Mouse (Mus musculus): ENCODE data around the gene Ndrg3. TPM values are rescaled to one million over a fixed set of nuclear protein-coding genes. Genes with fewer than 3 reads are reported as not detected.

Ndrg3 gene
- 90.3 and 95.0 TPM in 2 replicates for polyA plus RNA-seq (2015; fragmentation: Nextera tagmentation; extraction: Ambion mirVana)

- no peaks in the 10 kb centered on the region for H3K9me3 ChIP-seq
- WGBS = under 1% methylated on average over 66 of the region's 66 CpGs
- peak within 1 kb of the TSS; percentile 89 for H3K27ac ChIP-seq
- H3K9ac ChIP-seq = peak within 1 kb of the TSS; percentile 96
- no peaks in the 10 kb centered on the region; the same call in 1 of the 2 replicates for H3K36me3 ChIP-seq
- peak; percentile 97 for ATAC-seq (ENCODE audit: low FRiP score)
- H3K4me3 ChIP-seq = peak within 1 kb of the TSS; percentile 90
- peak within 1 kb of the TSS; percentile 91 for H3K4me2 ChIP-seq
- H3K27me3 ChIP-seq = no peaks in the 10 kb centered on the region
- H3K4me1 ChIP-seq (replicated peaks) = peaks cover 20% of the 10 kb centered on the region
These were observed at the start of gene Ndrg3 for GRCm38 (mm10) chr2:156991470-156992319. Gene Ndrg3, minus strand, starts transcription at chr2:156992056.

- ATAC-seq (ENCODE audit: low FRiP score) = no peak
- no peak overlapping the region for H3K4me3 ChIP-seq
- H3K4me2 ChIP-seq = no peak overlapping the region
- peaks cover 19% of the 10 kb centered on the region for H3K4me1 ChIP-seq (replicated peaks)
- no peaks in the 10 kb centered on the region for H3K27me3 ChIP-seq
- H3K9ac ChIP-seq = no peak overlapping the region
- peaks cover 82% of the 10 kb centered on the region for H3K36me3 ChIP-seq
- 92% methylated on average over 7 of the region's 7 CpGs for WGBS
- no peak overlapping the region for H3K27ac ChIP-seq
- 0 out of 2 replicates have a peak, but pooled peaks cover 6% of the 10 kb centered on the region for H3K9me3 ChIP-seq
These were observed 49.6 kb upstream of the Ndrg3 start for GRCm38 (mm10) chr2:157041421-157041820.

DNA sequence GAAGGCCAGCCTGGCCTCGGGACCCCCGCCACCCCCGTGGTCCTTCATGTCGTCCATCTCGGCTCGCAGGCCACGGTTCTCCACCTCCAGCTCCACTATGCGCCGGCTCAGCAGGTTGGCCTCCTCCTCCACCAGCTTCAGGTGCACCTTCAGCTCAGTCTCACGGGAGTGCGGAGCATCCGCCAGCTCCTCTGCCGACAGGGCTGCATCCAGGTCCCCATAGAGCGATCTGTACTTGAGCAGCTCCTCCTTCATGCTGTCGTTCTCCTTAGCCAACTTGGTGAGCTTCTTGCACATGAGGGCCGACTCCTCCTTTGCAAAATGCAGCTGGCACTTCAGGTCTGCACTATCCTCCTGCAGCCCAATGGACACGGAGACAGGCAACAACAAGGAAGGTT, 48.8 kb upstream of the Ndrg3 start:
- H3K9ac ChIP-seq = no peak overlapping the region
- ATAC-seq (ENCODE audit: low FRiP score) = no peak
- no peak overlapping the region for H3K4me3 ChIP-seq
- H3K27me3 ChIP-seq = no peaks in the 10 kb centered on the region
- peaks cover 19% of the 10 kb centered on the region for H3K4me1 ChIP-seq (replicated peaks)
- 84% methylated on average over 17 of the region's 17 CpGs for WGBS
- 0 out of 2 replicates have a peak, but pooled peaks cover 6% of the 10 kb centered on the region for H3K9me3 ChIP-seq
- peak overlapping the region; percentile 60 for H3K27ac ChIP-seq
- peaks cover 80% of the 10 kb centered on the region for H3K36me3 ChIP-seq
- no peak overlapping the region for H3K4me2 ChIP-seq

DNA sequence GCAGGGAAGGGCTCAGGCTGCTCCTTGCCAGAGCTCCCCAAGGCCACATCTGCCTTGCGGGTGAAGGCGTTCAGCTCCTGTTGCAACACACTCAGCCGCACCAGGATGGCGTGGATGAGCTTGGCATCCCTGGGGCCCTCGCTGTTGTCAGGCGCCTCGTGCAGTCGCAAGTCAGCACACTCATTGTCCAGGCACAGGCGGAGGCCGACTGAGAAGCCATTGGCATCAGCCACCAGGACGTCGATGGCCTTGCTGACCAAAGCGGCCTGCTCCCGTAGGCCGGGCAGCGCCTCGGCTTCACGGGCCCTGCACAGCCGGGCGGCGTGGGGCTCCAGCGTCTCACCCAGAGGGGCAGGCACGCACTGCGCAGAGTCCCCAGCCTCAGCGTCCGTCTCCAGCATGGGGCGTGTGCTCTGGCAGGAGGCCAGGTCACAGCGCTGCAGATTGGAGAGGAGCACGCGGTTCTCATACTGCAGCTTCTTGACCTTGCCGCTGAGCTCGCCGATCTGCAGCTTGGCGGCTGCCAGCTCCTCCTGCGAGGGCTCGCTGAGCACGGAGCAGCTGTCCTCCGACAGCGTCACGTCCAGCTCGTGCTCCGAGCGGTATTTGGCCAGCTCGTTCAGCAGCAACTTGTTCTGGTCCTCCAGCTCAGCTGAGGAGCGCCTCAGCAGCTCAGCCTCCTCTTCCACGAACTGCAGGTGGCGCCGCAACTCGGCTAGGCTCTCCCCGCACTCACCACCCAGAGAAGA, 48.2 kb upstream of the Ndrg3 start:
- Histone ChIP-seq H3K4me1 (replicated peaks) (peaks cover 19% of the 10 kb centered on the region), H3K4me3 (no peak overlapping the region), H3K27ac (peak overlapping the region; percentile 60), H3K36me3 (peaks cover 80% of the 10 kb centered on the region), H3K4me2 (no peak overlapping the region), H3K9me3 (0 out of 2 replicates have a peak, but pooled peaks cover 6% of the 10 kb centered on the region), H3K9ac (no peak overlapping the region), H3K27me3 (no peaks in the 10 kb centered on the region)
- WGBS = 81% methylated on average over 50 of the region's 50 CpGs
- peak; percentile 53 for ATAC-seq (ENCODE audit: low FRiP score)

DNA sequence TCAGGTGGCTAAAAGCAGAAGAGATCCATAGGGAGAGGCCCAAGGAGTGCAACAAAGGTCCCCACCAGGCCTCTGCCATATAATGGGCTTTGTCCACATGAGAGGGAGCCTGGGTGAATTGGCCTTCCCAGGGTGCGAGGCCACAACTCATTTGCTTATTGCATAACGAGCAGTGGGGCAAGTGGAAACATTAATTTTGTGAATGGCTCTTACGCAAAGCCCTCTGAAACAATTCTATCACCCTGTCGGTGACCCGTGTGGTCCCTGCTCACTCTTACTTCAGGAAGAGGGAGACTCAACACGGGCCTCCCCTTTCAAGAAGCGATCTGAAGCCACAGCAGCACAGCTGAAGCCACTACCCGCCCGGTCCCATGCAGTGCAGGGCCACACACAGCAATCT, 45.4 kb upstream of the Ndrg3 start:
- peaks cover 13% of the 10 kb centered on the region for H3K4me1 ChIP-seq (replicated peaks)
- no peaks in the 10 kb centered on the region for H3K27me3 ChIP-seq
- WGBS = 78% methylated on average over 9 of the region's 9 CpGs
- no peak for ATAC-seq (ENCODE audit: low FRiP score)
- H3K4me3 ChIP-seq = no peak overlapping the region
- H3K9ac ChIP-seq = 0 out of 2 replicates have a peak overlapping the region, but pooled peaks have one; percentile 13
- no peak overlapping the region for H3K4me2 ChIP-seq
- H3K9me3 ChIP-seq = no peaks in the 10 kb centered on the region
- H3K27ac ChIP-seq = peak overlapping the region; percentile 9; the same call in 1 of the 2 replicates
- peaks cover 90% of the 10 kb centered on the region for H3K36me3 ChIP-seq

DNA sequence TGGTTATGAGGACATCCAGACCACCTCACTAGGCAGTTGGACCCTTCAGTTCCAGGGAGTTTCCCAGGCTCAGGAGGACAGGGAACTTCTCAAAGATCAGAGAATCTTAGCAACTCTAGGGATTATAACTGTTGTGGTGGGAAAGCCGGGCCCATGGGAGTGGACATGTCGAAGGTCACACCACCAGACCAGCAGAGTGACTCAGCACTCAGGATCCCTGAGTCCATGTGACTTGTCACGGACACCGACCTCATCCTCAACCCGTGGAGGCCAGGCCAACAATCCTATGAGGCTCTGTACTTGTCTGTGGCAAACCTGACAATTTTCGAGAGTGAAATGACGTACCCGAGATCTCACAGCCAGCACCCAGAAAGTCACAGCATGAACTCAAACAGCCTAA, 44.5 kb upstream of the Ndrg3 start:
- Histone ChIP-seq H3K9ac (no peak overlapping the region), H3K9me3 (no peaks in the 10 kb centered on the region), H3K27ac (no peak overlapping the region), H3K36me3 (peaks cover 91% of the 10 kb centered on the region), H3K4me3 (no peak overlapping the region), H3K4me2 (no peak overlapping the region), H3K27me3 (no peaks in the 10 kb centered on the region), H3K4me1 (replicated peaks) (peaks cover 13% of the 10 kb centered on the region)
- no peak for ATAC-seq (ENCODE audit: low FRiP score)
- 93% methylated on average over 8 of the region's 8 CpGs for WGBS

- H3K4me3 ChIP-seq = no peak overlapping the region
- peaks cover 91% of the 10 kb centered on the region for H3K36me3 ChIP-seq
- ATAC-seq (ENCODE audit: low FRiP score) = no peak
- H3K4me2 ChIP-seq = no peak overlapping the region
- H3K9me3 ChIP-seq = no peaks in the 10 kb centered on the region
- H3K9ac ChIP-seq = no peak overlapping the region
- H3K27me3 ChIP-seq = no peaks in the 10 kb centered on the region
- 93% methylated on average over 7 of the region's 7 CpGs for WGBS
- H3K4me1 ChIP-seq (replicated peaks) = peaks cover 6% of the 10 kb centered on the region
- H3K27ac ChIP-seq = no peak overlapping the region
These were observed 43.5 kb upstream of the Ndrg3 start for GRCm38 (mm10) chr2:157035371-157035770.

DNA sequence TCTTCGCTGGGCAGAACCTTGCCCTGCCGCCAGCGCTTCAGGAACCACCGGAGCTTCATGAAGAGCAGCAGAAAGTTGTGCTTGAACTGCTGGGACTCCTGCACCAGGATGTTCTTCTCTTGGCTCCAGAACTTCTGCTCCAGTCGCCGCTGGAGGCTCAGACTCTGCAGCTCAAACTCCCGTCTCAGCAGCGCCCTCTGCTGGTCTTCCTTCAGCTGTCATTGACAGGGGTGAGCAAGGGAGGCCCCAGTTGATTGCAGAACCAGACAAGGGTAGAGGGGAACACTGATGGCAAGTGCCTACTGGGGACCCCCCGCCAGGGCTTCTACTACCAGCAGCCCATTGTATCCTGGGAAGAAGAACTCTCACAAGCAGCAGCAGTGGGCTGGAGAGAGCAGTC, 38.9 kb upstream of the Ndrg3 start:
- H3K4me1 ChIP-seq (replicated peaks) = no peaks in the 10 kb centered on the region
- no peak overlapping the region for H3K4me2 ChIP-seq
- H3K9me3 ChIP-seq = no peaks in the 10 kb centered on the region; the same call in 1 of the 2 replicates
- no peak overlapping the region for H3K27ac ChIP-seq
- no peaks in the 10 kb centered on the region for H3K27me3 ChIP-seq
- ATAC-seq (ENCODE audit: low FRiP score) = no peak
- H3K9ac ChIP-seq = no peak overlapping the region
- H3K4me3 ChIP-seq = no peak overlapping the region
- WGBS = 44% methylated on average over 9 of the region's 9 CpGs
- H3K36me3 ChIP-seq = peaks cover 93% of the 10 kb centered on the region

DNA sequence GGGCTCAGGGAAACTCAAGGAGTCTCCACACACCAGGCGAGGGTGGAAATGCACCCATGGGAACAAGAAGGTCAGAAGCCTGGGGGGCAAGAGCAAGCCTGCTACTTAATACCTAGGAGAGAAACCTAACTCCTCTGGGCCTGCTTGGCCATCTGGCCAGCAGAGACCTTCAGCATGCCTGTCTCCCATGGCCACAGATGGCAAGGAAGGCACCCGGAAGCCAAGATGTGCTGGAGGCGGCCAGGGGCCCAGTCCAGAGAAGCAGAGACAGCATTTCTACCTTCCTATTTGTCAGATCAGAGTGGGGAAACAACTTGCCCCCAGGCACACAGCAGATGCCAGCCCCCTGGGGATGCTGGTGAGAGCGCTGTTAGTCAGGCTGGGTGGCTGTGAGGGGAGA, 36.4 kb upstream of the Ndrg3 start:
- 92% methylated on average over 4 of the region's 4 CpGs for WGBS

DNA sequence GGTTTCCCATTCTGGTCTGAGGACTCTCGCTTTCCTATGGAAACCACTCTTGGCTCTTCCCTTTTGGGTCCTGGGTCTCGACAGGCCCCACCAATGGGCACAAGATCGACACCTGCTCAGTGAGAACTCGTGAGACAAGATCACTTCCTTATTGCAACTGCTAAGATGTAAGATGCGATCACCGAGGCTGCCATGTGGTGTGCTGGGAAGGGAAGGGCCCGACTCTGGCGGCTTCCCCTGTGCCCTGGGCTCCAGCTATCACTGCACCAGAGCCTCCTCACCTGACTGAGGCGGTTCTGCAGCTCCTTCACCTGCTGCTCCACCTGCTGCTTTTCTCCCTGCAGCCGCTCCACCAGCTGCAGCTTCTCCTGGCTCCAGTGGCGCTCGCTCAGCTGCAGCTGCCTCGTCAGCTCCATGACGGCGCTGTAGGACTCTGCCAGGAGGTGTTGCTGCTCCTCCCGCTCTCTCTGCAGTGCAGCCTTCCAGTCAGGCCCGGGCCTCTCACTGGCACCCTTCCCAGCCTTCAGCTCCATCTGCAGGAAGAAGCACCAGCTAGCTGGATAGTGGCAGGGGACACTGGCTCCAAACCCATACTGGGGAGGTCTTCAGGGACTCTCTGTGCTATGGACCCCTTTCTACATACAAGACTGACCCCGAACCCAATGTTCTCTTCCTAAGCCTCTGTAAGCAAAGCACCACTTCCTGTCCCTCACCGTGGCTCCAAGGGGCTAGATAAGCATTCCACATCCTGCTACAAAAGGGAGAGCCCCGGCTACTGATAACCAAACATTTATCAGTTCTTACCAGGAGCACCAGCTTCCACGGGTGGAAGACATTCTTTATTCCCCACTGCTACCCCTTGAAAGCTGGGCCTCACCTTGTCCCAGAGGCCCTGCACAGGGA, 35.5 kb upstream of the Ndrg3 start:
- Histone ChIP-seq H3K4me1 (replicated peaks) (no peaks in the 10 kb centered on the region), H3K4me3 (no peak overlapping the region), H3K36me3 (peaks cover 98% of the 10 kb centered on the region), H3K4me2 (no peak overlapping the region), H3K27ac (no peak overlapping the region), H3K9ac (no peak overlapping the region), H3K27me3 (no peaks in the 10 kb centered on the region), H3K9me3 (no peaks in the 10 kb centered on the region; the same call in 1 of the 2 replicates)
- 90% methylated on average over 21 of the region's 21 CpGs for WGBS
- ATAC-seq (ENCODE audit: low FRiP score) = no peak

More for the DNA sequence above, 36.4 kb upstream of the Ndrg3 start:
- no peak overlapping the region for H3K9ac ChIP-seq
- H3K27me3 ChIP-seq = no peaks in the 10 kb centered on the region
- no peaks in the 10 kb centered on the region for H3K4me1 ChIP-seq (replicated peaks)
- peaks cover 98% of the 10 kb centered on the region for H3K36me3 ChIP-seq
- H3K4me3 ChIP-seq = no peak overlapping the region
- no peak overlapping the region for H3K4me2 ChIP-seq
- no peak overlapping the region for H3K27ac ChIP-seq
- no peaks in the 10 kb centered on the region; the same call in 1 of the 2 replicates for H3K9me3 ChIP-seq
- ATAC-seq (ENCODE audit: low FRiP score) = no peak

- ATAC-seq (ENCODE audit: low FRiP score) = no peak
- Histone ChIP-seq H3K4me2 (no peak overlapping the region), H3K27ac (no peak overlapping the region), H3K9ac (no peak overlapping the region), H3K36me3 (peaks cover 100% of the 10 kb centered on the region), H3K4me1 (replicated peaks) (no peaks in the 10 kb centered on the region), H3K9me3 (no peaks in the 10 kb centered on the region; the same call in 1 of the 2 replicates), H3K27me3 (no peaks in the 10 kb centered on the region), H3K4me3 (no peak overlapping the region)
- WGBS = 94% methylated on average over 16 of the region's 16 CpGs
These were observed 29.3 kb upstream of the Ndrg3 start for GRCm38 (mm10) chr2:157021156-157021555.
